Mouse (Mus musculus) C2C12 (cell line): ENCODE measurements around the gene Oaf.

Experiments
- CEBPB ChIP-seq: IDR thresholded peaks from one replicate; pipeline ENCODE4 v1.6.1; 2011; ENCODE audit warnings: low read depth, mild to moderate bottlenecking, control low read depth, moderate library complexity
- CTCF ChIP-seq: IDR thresholded peaks from one replicate; pipeline ENCODE4 v1.5.1; 2011; ENCODE audit not compliant: control insufficient read depth, insufficient read depth, insufficient read length
- FOSL1 ChIP-seq: IDR thresholded peaks from one replicate; pipeline ENCODE4 v1.8.0; 2011; ENCODE audit warnings: mild to moderate bottlenecking, low read length; ENCODE audit not compliant: poor library complexity, insufficient read depth, severe bottlenecking
- MAX ChIP-seq: IDR thresholded peaks from one replicate; pipeline ENCODE4 v1.6.1; 2011; ENCODE audit warnings: mild to moderate bottlenecking, control low read depth
- MYOD1 ChIP-seq: IDR thresholded peaks from one replicate; pipeline ENCODE4 v1.6.1; 2011; ENCODE audit warnings: low read depth; ENCODE audit not compliant: control insufficient read depth, insufficient read length
- MYOG ChIP-seq: IDR thresholded peaks from one replicate; pipeline ENCODE4 v1.6.1; 2011; ENCODE audit not compliant: control insufficient read depth, insufficient read length; ENCODE audit errors: extremely low read depth
- USF1 ChIP-seq: IDR thresholded peaks from one replicate; pipeline ENCODE4 v1.6.1; 2011; ENCODE audit warnings: low read depth, mild to moderate bottlenecking, control low read depth, moderate library complexity

- TF ChIP-seq CTCF (no peak), MAX (peak; percentile 19), MYOD1 (no peak), CEBPB (no peak), USF1 (no peak), MYOG (no peak), FOSL1 (no peak)
These were observed 28.8 kb downstream of the Oaf start for GRCm38 (mm10) chr9:43210771-43211450.
